Mouse (Mus musculus) cortical plate, adult 2 months (tissue): Measurements from ENCODE around the gene BC147527.

ENCODE experiments used
- CTCF ChIP-seq: fragments of 200-500 bp; IDR thresholded peaks from 2 replicates; pipeline ENCODE4 v1.5.1; 2011; ENCODE audit warnings: mild to moderate bottlenecking, control low read depth, low read length; ENCODE audit not compliant: insufficient read depth; ENCODE audit errors: extremely low read depth
- POLR2A ChIP-seq: fragments of 200-500 bp; IDR thresholded peaks from 2 replicates; pipeline ENCODE4 v1.6.1; 2011; ENCODE audit warnings: mild to moderate bottlenecking, low read length, control low read depth; ENCODE audit not compliant: insufficient read depth; ENCODE audit errors: extremely low read depth

GRCm38 (mm10) chr13:120313584-120313983 is 13.4 kb downstream of the BC147527 start:
- TF ChIP-seq CTCF (no peak), POLR2A (no peak)
